Mouse (Mus musculus) NIH3T3 (cell line): ENCODE data around the gene Clcf1.

ENCODE experiments used
- DNase-seq: peaks from one replicate; pipeline ENCODE4 v3.0.0-alpha.2; 2012; ENCODE audit warnings: low read depth

The Clcf1 gene

GRCm38 (mm10) chr19:4214071-4214770, at the start of gene Clcf1, which contains the start of gene AC109138.7:
TSS of gene Clcf1 (plus strand) at chr19:4214238.
TSS of gene AC109138.7 (plus strand) at chr19:4214357.
- peak; percentile 95 for DNase-seq

DNA sequence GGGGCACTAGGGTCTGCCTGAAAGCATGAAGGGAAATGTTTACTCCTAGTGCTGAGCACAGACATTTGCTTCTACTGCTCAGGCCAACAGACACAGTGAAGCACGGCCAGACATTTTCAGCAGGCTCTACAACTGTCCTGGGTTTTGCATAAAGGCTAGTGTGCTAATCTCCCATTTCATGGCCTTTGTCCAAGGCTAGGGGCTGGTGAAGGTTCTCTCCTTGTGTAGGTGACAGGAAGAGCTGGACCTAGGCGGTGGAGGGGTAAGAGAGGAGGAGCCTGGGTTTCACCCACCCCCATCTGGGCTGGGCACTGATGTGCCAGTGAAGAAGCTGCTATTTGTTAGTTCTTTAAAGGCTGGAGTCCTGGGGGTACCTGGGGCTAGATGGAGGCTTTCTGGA, 49.3 kb upstream of the Clcf1 start:
- no peak for DNase-seq

DNA sequence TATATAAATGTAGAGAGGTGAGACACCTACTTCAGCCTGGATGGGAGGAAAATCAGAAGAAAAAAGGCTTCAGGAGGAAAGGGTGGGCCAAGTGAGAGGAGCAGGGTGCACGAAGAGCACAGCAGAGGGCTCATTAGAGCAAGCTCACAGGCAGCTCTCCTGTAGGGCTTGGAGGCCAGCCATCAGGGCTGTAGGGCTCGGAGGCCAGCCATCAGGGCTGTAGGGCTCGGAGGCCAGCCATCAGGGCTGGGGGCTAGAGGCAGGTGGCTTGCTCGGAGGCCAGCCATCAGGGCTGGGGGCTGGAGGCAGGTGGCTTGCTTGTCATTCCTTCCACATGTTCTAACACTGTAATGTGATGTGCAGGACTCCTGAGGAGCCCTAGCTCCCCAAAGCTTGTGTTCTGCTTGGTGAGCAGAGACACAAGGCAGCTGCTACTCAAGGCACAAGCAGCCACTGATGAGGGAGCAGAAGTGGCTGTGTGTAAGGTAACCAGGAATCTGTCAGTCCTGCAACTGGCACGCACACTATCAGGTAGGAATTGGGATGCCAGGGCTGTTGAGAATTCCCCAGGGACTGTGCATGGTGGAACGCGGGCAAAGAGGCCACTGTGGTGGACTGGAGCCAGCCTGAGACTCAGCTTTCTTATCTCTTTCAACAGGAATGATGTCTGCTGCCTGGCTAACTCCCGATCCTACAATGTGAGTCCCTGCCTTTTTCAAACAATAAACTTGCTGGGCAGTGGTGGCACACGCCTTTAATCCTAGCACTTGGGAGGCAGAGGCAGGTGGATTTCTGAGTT, 47.2 kb upstream of the Clcf1 start:
- no peak for DNase-seq

GRCm38 (mm10) chr19:4169378-4169784, 44.7 kb upstream of the Clcf1 start:
- peak; percentile 100 for DNase-seq

GRCm38 (mm10) chr19:4169810-4170209, 44.2 kb upstream of the Clcf1 start:
- DNase-seq: no peak

DNA sequence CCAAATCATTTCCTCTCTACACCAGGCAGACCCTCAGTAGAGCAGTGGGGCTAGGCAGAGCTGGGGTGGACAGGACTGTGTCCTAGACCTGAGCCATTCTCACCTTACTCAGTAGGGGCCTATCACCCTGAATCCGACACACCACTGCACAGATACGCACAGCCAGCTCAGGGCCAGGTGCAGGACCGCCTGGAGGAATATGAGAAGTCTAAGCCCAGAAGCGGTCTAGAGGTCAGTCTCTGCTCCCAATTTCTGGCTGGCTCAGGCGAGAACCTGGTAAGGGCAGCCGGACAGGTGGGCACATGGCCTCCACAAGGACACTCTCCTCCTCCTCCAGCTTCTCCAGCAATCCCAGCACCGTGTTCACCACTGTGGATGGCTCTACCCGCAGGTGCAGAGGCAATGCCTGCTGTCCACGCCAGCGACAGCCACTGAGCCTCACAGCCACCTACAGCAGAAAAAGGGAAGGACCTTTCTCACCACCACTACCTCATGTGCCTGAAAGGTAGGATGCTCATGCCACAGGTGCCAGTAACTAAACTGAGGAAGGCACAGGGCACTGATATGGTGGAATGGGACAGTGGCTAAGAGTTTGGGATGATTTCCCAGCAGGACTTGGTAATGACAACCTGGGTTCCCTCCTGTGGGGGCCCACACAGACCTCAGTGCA, 43.2 kb upstream of the Clcf1 start:
- DNase-seq: no peak

GRCm38 (mm10) chr19:4171393-4172290, 42.4 kb upstream of the Clcf1 start:
- DNase-seq: peak; percentile 53

- no peak for DNase-seq
Measured at GRCm38 (mm10) chr19:4172925-4173324, 41.1 kb upstream of the Clcf1 start.

GRCm38 (mm10) chr19:4175368-4175947, 38.6 kb upstream of the Clcf1 start, which contains the start of gene Carns1:
TSS of gene Carns1 (minus strand) at chr19:4175479.
- DNase-seq: peak; percentile 57

DNA sequence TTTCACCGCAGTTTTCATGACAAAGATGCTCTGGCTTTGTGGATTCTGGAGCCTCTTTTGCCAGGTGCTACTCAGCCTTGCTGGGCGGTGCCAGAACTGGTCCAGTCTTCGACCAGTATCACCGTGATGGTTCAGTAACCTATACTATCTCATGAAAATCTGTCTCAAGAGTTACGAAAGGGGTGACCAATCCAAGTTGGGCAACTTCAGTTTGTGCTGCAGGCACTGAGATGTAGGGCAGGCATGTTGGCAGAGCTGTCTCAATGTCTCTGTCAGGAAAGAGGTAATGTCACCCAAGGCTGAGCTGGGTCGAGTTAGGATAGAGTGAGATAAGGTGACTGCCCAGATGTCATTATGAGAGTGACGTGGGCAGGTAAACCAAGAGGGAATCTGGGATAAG, 33.6 kb upstream of the Clcf1 start:
- DNase-seq: no peak

DNA sequence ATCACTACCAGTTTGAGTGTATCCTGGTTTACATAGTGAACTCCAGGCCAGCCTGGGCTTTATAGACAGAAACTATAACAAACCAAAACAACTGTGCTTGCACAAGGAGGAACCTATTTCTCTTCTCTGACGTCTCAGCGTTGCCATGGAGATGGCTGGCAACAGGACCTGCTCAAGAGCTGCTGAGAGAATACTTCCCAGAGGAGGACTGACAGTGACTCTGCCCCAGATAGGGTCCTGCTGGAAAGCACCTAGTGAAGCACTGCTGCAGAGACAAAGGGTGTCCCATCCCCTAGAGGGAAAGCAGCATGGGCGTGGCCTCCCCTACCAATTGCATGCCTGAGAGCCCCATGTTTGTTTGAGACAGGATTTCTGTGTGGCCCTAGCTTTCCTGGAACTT, 32.1 kb upstream of the Clcf1 start:
- DNase-seq: peak; percentile 83

GRCm38 (mm10) chr19:4183689-4184088, 30.3 kb upstream of the Clcf1 start:
- DNase-seq: no peak

- DNase-seq: no peak
Measured at GRCm38 (mm10) chr19:4184976-4185975, 28.8 kb upstream of the Clcf1 start.

DNA sequence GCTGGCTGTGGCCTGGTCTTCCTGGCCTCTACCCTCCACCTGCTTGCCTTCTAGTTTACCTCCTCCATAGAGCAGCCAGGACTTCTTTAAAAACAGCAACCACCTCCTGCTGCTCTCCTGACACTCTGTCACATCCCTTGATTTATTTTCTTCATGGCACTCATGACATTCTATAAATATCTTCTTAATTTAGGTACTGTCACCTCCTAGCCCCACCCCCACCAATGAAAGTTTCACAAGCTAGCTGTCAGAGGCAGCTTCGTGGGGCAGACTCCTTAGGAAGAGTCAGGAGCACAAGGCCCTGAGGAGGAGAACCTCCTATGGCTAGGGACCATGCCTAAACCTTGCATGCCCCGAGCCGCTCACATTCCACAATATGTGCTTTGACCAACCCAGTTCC, 26.7 kb upstream of the Clcf1 start:
- no peak for DNase-seq

- DNase-seq: no peak
Measured at GRCm38 (mm10) chr19:4189051-4189620, 24.9 kb upstream of the Clcf1 start.

DNA sequence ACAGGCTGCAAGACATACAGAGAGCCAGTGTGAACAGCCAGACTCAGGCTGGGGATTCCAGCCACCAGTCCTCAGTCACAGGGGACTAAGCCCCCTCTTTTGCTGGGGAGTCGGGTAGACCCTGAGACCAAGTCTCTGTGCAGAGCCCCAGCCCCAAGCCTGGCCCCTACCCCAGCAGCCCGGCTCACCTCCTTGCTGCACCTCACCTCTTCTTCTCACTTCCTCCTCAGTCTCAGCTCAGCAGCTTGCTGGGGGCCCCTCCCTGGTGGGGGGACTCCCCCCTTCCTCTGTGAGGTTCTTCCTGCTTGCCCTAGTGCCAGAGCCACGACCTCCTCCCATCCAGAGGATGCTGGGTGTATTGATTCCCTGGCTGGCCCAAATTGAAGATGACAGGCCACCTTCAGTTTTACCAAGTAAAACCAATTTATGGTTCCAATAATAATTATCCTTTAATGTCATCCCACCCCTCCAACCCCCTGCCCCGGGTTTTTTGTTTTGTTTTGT, 23.2 kb upstream of the Clcf1 start, which contains the start of gene Tbc1d10c:
Tbc1d10c (minus strand) TSS at position 454 of the 504 bp plus-strand sequence.
- no peak for DNase-seq

- DNase-seq: peak; percentile 99
Measured at GRCm38 (mm10) chr19:4191528-4192250, 22.3 kb upstream of the Clcf1 start, which contains the start of gene Ppp1ca. TSS of gene Ppp1ca (plus strand) at chr19:4192065.

- DNase-seq: peak; percentile 57
Measured at GRCm38 (mm10) chr19:4192251-4192985, 21.6 kb upstream of the Clcf1 start.
